Mouse (Mus musculus): Measurements from ENCODE around the gene Rhobtb3.
"Not testable (repeated sequence)": the region's sequence is repeated elsewhere in the genome, so short reads cannot be mapped to it uniquely, and the experiment has no call there.

Rhobtb3 gene

DNA sequence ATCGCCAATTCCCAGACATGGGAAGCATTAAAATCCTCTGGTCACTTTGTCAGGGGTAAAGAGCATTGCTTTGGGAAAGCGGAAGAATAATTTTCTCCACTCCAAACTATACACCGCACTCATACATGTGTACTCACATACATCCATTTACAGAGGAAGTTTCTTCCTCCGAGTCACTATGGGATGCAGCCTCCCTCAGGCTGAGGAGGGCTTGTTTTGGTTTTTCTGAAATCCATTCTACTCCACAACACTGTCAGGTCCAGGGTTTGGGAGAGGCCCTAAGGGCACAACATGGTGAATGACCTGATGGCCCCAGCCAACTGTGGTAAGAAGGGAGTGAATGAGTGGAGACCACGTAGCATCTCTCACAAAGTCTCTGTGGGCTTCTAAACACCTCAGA, 14.7 kb downstream of the Rhobtb3 start:
- DNase-seq (ENCODE audit: low read depth, low spot score): not testable (repeated sequence)

DNA sequence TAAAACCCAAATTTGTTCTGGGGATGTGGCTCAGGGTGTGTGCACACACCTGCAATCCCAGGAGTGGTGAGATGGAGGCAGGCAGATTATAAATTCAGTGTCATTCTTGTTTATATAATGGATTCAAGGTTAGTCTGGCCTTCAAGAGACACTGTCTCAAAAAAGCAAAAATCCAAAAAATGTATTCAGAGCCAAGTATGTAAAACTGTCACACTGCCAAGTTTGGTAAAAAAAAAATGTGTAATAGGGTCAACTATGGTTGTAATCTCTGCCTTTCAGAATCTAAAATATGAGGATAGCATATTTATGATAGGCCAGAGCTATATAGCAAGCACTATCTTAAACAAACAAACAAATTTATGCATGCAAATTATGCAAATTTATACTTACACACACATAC, 15.8 kb downstream of the Rhobtb3 start:
- DNase-seq (ENCODE audit: low read depth, low spot score): no peak

DNA sequence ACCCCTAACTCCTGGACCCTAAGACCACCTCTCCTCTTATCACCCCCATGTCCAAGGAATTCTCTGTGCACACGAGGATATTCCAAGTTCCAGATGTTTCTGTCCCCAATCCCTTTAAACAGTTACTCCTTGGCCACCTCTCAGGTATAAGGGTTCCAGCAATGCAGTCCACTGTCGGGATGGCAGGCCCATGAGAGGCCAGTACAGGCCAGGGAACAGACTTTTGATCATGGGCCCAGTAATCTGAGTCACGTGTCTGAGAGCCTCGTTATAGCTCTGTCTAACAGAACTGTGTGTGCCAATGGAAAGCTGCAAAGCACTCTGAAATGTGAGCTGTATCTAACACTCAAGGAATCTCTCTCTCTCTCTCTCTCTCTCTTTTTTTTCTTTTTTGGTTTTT, 29.6 kb downstream of the Rhobtb3 start:
- DNase-seq (ENCODE audit: low read depth, low spot score): no peak

DNA sequence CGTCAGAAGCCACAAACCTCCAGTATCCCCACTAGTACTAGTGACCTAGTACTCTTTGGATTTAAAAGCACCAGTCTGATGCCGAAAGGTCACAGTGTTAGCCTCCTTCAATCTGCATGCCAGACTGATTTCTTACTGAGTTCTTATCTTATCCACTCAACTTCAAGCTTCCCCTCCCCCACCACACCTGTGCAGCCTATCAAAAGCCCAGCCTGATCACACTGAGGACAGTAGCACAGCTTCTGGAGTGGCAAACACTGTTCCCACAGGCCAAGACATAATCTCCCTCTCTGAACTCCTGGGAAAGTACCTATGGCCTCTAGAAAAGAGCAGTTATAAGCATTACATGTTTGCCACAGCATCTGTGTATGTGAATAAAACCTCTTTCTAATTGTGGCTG, 35.5 kb downstream of the Rhobtb3 start:
- DNase-seq (ENCODE audit: low read depth, low spot score): no peak

DNA sequence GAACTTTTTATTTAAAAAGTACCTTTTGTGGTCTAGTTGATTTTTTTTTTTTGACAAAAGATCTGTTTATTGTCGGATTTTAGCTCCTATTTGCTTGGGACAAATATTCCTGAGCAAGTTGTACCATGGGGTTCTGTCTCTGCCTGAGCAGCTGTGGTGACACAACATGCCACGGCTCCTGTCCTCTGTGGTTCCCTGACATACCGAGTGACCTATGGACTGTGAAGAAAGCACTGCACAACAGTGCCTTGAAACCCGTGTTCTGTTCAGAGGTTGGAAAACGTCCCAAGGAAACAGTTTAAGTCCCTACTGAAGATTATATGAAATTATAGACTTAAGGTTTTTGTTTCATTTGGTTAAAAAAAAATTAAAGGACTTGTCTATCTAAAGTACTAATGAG, 36.6 kb downstream of the Rhobtb3 start:
- DNase-seq (ENCODE audit: low read depth, low spot score): no peak

DNA sequence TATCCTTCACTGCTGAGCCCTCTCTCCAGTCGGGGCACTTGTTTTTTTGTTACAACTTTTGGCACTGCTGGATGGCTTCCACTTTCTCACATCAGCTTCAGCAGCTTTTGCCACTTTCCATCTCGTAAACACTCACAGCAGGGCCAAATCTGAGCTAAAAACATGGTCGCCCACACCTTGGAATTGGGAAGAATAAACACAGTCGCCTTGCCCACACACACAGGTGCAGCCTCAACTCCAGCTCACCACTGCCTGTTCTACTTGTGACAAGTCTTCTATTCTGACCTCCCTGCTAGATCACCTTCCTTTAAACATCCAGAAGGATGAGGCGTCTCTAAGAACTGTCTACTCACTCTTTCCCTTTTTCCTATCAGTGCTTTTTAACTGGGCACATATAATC, 39.1 kb downstream of the Rhobtb3 start:
- DNase-seq (ENCODE audit: low read depth, low spot score): no peak

DNA sequence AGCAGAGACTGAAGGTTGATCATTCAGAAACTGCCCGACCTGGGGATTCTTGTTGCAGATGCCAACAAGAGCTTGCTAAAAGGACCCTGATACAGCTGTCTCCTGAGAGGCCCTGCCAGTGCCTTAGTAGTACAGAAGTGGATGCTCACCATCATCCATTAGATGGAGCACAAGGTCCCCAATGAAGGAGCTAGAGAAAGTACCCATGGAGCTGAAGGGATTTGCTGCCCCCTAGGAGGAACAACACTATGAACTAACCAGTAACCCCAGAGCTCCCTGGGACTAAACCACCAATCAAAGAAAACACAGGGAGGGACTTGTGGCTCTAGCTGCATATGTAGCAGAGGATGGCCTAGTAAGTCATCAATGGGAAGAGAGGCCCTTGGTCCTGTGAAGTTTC, 42.8 kb downstream of the Rhobtb3 start:
- DNase-seq (ENCODE audit: low read depth, low spot score): not testable (repeated sequence)

DNA sequence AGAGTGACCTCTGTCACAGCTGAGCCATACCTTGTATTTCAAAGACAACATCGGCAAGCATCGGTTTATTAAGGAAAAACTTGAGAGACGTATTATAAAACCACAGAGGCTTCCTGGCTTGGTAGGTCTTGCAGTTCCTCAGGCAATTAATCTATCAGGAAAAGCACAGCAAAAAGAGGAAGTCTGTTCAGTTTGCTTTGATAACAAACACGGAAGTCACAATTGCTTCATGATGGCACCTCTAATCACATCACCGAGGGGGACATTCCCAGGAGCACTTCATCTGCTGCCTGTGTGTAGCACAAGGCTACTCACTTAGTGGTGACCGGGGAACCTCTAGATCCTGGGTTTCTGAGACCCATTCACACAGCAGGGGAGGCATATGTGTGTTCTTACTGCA, 50.8 kb downstream of the Rhobtb3 start:
- DNase-seq (ENCODE audit: low read depth, low spot score): no peak

DNA sequence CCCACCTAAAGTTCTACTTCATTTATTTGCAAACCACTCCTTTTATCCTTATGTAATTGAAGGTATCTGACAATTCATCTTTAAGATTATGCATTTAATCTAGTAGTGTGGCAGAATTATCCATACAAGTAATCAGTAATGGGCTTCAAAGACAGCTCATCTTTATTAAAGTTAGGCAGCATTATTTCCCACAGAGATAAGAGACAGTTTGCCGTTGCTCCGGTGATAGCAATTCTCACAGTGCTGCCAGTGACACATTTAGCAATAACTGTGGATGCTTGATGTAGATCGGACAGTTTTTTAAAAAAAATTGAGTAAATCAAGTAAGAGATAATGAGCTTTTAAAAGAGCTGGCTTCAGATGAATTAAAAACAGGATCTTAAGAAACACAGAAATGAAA, 51.4 kb downstream of the Rhobtb3 start:
- no peak for DNase-seq (ENCODE audit: low read depth, low spot score)

DNA sequence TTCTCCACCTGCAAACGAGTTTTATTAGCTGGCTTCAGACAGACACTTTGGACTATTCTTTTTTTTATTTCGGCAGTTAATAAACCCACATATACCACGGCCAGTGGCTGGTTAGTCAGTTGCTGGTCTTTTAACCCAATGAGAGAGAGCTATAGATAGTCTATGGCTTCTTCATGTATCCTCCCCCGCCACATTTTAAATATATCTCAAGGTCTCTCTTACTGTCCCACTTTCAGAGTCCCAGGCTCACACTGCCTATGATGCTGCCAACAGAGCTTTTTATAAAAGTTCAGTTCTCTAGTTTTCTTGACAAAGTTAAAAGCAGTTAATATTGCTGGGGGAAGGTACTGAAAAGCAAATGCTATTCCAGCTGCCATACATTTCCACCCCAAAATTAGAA, 51.9 kb downstream of the Rhobtb3 start:
- no peak for DNase-seq (ENCODE audit: low read depth, low spot score)

DNA sequence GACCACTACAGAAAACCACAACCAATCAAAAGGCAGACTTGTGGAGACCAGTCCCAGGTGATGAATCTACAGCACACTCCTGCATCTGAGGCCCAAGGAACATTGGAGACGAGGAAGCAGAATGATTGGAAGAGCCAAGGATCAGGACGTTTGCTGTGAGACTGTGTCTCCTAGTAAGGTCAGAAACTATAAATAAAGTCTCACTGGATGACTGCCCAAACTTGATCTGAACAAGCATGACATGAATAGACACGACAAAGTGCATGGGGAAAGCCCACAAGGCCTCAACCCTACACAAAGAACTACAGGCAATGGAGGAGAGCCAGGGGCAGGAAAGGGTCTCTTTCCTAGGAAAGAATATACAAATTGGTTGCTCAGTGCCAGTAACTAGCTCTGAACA, 59.9 kb downstream of the Rhobtb3 start:
- no peak for DNase-seq (ENCODE audit: low read depth, low spot score)

DNA sequence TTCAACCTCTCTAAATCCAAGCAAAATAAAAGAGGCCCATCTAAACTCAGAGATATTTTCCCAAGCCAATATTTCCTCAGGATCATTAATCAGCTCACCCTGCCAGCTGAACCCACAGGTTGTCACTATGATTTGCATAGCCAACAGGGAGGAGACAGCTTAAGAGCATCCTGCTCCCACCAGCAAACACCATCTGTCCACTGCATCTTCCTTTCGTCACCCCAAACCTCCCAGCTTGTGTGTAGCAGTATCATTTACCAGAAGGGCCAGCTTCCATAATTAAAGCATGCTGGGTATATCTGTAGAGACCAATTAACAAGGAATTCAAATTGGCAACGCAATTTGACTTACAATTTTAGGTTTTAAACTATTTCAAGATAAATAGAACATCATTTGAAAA, 63.2 kb downstream of the Rhobtb3 start:
- DNase-seq (ENCODE audit: low read depth, low spot score): no peak

DNA sequence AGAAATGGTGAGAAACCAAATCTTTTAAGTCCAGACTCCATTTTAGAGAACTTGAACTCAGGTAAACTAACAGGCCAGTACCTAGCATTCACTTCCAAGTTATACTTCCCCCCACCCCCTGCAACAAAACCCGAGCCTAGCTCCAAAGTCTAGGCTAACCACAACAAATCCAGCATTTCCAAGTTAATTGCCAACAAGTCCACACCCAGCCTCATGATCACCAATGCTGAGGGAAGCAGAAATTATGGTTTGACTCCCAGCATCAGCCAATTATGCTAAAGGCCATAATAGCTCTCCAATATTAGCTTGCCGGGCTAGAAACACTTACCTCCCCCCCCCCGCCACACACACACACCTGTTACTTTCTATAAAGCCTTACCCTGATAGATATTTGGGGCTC, 64.0 kb downstream of the Rhobtb3 start:
- no peak for DNase-seq (ENCODE audit: low read depth, low spot score)

DNA sequence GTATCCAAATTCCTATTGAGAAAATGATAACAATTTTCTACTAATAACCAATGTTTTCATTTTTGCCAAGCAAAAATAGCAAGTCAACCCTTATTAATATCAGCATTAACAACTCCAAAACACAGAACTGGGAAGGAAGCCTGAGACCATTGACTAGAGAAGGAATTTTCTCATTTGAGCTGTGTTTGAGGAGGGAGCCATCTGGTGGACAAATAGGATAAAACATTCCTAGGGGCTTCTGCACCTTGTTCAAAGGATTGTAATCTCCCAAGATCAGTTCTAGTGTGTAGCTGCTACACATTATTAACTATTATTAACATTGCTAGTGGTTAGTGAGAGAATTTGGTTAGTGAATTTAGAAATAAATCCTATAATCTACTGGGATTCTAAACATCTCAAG, 65.8 kb downstream of the Rhobtb3 start:
- DNase-seq (ENCODE audit: low read depth, low spot score): peak; percentile 71

DNA sequence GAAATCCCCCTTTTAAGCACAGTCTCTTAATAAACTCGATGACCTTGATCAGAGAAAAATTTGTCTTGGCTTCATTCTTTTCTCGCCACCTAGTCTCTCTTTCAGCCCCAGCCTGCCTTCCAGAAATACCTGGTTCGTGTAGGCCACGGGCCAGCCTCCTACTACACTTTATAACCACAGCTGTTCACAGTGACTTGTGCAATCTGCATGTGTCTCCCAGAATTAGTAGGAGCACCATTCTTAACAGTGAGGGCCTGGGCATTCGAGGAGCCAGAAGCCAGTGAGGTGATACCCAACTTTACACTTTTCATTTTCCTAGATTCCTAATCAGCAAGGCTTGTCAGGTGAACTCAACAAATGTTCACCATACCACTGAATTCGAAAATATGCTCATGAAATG, 67.1 kb downstream of the Rhobtb3 start:
- DNase-seq (ENCODE audit: low read depth, low spot score): no peak

DNA sequence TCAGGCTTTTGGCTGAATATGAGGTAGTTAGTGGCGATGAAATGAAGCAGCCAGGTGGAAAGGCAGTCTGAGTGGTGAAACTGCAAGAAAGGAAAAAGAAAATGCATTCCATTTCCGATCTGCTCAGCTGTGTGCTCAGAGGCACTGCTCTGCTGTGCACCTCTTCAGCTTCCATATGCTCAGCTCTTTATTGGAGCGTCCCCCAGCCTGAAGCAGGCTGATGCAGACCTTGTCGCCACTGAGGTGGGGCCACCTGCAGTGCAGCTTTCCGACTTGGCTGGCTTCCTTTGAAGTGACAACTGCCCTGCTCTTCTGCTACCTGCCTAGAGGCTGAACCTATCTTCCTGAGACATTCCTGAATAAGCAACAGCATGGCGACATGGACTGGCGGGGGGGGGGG, 67.5 kb downstream of the Rhobtb3 start:
- not testable (repeated sequence) for DNase-seq (ENCODE audit: low read depth, low spot score)

DNA sequence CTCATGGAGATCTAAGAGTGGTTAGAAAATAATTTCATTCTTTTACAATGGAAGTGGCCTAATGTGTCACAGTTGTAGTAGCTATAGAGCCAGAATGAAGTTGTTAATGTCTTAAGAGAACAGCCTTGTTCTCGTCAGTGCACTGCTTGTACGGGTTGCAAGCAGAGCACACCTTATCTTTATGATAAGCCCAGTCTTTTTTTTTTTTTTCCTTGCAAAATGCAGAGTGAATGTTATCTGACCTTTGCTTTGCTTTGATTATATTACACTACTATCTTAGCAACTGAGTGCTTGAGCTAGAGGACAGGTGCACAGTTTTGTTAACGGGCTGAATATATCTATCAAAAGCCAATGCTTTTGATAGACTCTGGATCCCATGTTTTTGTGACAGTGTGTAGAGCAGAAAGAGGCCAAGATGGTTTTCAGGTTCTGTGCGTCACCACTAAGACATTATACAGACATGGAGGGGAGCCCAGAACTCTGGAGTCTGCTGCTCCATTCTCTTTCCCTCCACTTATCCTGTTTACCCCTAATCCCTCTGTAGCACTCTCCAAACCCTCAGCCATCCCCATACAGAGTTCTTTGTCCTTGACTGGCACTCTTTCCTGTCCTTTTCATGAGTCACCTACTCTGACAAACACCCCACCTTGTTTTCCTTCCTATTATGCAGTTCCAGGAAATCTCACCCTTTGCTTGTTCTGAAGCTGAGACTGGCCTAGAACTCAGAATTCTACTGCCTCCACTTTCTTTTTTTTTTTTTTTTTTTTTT, 68.9 kb downstream of the Rhobtb3 start:
- no peak for DNase-seq (ENCODE audit: low read depth, low spot score)

DNA sequence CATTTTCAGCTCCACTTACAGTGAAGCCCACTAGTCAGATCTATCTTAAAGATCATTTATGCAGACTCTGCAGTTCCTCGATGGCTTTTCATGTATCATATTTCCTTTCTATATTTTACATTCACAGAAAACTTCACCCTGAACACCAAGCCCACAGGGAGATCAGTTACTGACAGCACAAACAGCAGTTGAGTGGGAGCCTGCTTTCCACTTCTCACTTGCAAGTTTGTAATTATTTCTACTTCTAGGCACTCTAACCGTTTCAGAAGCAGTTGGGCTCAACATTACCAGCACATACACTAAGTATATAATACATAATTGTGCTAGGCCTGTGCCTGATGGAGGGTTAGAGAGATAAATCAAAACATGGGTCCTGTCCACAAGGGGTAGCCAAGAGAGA, 75.8 kb downstream of the Rhobtb3 start:
- DNase-seq (ENCODE audit: low read depth, low spot score): no peak

DNA sequence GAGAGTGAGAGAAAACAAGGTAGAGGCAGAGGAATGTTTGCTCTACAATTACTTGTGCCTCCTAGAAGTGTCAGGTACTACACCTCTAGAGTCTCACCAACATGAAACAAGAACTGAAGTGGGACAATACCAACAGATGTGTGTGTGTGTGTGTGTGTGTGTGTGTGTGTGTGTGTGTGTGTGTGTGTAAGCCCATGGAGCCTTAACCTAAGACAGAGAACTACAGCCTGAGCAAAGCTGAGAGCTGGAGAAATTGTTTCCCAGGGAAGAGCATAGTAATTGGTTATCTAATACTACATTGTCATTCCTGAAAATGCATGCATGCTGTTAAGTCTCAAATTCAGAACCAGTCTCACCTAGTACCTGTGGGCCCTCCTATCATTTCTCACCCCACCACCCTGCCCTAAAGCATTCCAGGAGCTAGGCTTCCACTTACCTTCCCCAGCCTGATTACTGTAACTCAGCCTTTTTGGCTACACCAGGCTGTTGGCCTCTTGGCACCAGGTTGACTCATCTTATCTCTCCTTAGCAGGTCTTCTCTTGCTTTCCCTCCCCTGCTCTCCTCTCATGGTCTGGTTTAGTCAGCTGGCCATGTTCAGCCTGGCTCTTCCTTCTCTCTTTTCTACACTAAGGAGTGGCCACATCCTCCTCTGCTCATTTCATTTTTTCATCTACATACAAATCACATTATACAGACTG, 78.1 kb downstream of the Rhobtb3 start:
- no peak for DNase-seq (ENCODE audit: low read depth, low spot score)

DNA sequence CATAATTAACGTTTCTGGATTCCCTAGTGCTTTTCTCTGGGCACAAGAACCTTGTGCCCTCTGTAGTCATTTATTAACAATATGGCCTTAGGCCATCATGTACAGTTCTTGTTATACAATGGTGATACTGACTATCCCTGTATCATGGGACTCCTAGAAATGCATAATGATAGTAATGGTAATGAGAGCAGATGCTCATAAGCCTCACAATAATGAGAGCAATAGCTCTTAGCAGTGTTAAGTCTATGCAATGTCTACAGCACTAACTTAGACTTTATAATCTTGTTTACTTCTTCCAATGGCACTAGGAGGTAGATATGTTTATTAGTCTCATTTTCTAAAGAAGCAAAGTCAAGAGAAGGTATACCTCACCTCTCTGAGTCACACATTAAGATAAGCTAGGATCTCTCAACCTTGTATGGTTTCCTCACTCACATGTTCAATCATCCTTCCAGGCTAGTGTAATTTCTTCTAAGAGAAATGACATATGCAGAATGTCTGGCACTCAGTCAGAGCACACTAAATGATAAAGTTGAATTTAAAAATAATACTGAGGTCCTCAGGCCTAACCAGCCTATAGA, 84.4 kb downstream of the Rhobtb3 start:
- no peak for DNase-seq (ENCODE audit: low read depth, low spot score)

DNA sequence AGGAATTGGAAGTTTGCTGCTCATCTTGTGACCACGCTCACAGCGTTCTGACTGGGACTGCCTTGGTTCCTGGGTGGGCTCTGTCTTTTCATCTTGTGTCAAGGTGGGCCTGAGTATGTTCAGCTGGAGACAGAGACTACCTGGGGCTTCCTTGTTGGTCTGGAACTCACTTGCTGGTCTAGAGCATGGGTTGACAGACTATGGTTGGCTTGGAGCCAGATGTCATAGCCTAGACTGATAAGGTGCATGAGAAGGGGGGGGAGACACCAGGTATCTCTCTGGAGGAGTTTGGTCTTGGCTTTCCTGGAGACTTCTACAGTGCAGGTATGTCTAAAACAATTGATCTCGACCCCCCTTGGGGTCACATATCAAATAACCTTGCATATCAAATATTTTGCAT, 90.6 kb downstream of the Rhobtb3 start:
- DNase-seq (ENCODE audit: low read depth, low spot score): no peak

DNA sequence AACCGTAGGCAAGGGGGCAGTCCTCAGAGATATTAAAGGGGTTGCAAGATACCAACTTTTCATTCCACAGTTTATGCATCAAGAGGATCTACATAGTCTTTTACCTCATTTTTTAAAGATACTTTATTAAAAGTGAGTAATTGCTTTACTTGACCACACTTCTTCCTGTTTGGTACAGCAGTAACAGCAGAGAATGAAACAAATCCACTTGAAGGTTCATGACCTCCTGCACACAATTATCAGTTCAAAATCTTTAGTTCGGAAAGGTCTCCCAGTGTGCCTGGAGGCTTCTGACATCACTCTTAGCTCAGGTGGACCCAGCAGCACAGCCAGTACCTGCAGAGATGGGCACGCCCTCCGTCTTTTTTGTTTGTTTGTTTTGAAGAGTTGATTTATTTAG, 91.7 kb downstream of the Rhobtb3 start:
- no peak for DNase-seq (ENCODE audit: low read depth, low spot score)

DNA sequence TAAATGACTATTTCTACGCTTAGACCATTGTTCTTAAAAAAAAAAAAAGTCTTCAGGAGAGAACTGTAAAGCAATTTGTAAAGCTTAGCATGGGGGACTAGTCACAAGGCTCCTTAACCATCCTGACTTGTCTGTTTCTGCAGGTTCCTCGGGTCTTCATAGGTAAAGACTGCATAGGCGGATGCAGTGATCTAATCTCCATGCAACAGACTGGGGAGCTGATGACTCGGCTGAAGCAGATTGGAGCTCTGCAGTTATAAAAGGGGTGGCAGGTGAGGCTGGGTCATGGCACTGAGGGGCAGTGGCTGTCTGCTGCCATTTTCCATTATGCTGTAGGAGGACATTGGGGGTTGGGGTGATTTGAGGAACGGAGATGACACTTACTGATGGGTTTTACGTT, 96.7 kb downstream of the Rhobtb3 start:
- no peak for DNase-seq (ENCODE audit: low read depth, low spot score)

Measured in mesoderm, embryonic 11.5 days (tissue).